Mouse (Mus musculus) myocyte (in vitro differentiated cells): Measurements from ENCODE around the gene Osbpl3. TPM values are rescaled to one million over a fixed set of nuclear protein-coding genes. Genes with fewer than 3 reads are reported as not detected.

ENCODE experiments used
- H3K27me3 ChIP-seq: one replicate; pipeline ENCODE4 v1.6.1; 2011; ENCODE audit not compliant: control insufficient read depth, insufficient read depth, insufficient read length
- H3K36me3 ChIP-seq: one replicate; pipeline ENCODE4 v1.6.1; 2011; ENCODE audit not compliant: control insufficient read depth, insufficient read depth
- H3K4me2 ChIP-seq: one replicate; pipeline ENCODE4 v1.6.1; 2011; ENCODE audit warnings: low read depth, control low read depth
- H3K4me3 ChIP-seq: one replicate; pipeline ENCODE4 v1.5.1; 2011; ENCODE audit warnings: mild to moderate bottlenecking, control low read depth, moderate library complexity
- H3K79me2 ChIP-seq: one replicate; pipeline ENCODE4 v1.6.1; 2011; ENCODE audit not compliant: control insufficient read depth, insufficient read depth
- H3ac ChIP-seq: one replicate; pipeline ENCODE4 v1.6.1; 2011; ENCODE audit not compliant: control insufficient read depth, insufficient read length
- CEBPB ChIP-seq: IDR thresholded peaks from 2 replicates; pipeline ENCODE4 v1.6.1; 2011; ENCODE audit warnings: mild to moderate bottlenecking, moderate library complexity; ENCODE audit not compliant: poor library complexity, insufficient read depth, severe bottlenecking
- E2F4 ChIP-seq: IDR thresholded peaks from one replicate; pipeline ENCODE4 v1.6.1; 2011; ENCODE audit warnings: mild to moderate bottlenecking, control low read depth, moderate library complexity; ENCODE audit not compliant: insufficient read depth
- MAX ChIP-seq: IDR thresholded peaks from one replicate; pipeline ENCODE4 v1.6.1; 2011; ENCODE audit warnings: low read depth, mild to moderate bottlenecking, control low read depth
- MYOD1 ChIP-seq, 3 experiments: IDR thresholded peaks; one replicate each; pipeline ENCODE4 v1.6.1; 2011; ENCODE audit warnings: control low read depth in 2 of 3, low read depth in 2 of 3, mild to moderate bottlenecking in 2 of 3, moderate library complexity in 1 of 3; ENCODE audit not compliant: insufficient read length in 2 of 3, control insufficient read depth in 1 of 3
- MYOG ChIP-seq, 3 experiments: IDR thresholded peaks; one replicate each; pipeline ENCODE4 v1.6.1; 2011; ENCODE audit warnings: control low read depth in 2 of 3, low read depth in 2 of 3, mild to moderate bottlenecking in 2 of 3; ENCODE audit not compliant: insufficient read length in 2 of 3, control insufficient read depth in 1 of 3, insufficient read depth in 1 of 3
- POLR2A ChIP-seq: IDR thresholded peaks from one replicate; pipeline ENCODE4 v1.6.1; 2011; ENCODE audit warnings: low read depth, mild to moderate bottlenecking, control low read depth, moderate library complexity; ENCODE audit not compliant: insufficient read length
- POLR2AphosphoS2 ChIP-seq: IDR thresholded peaks from one replicate; pipeline ENCODE4 v1.6.1; 2011; ENCODE audit warnings: low read depth, control low read depth; ENCODE audit not compliant: insufficient read length
- REST ChIP-seq: IDR thresholded peaks from one replicate; pipeline ENCODE4 v1.6.1; 2011; ENCODE audit warnings: mild to moderate bottlenecking, control low read depth, moderate library complexity; ENCODE audit not compliant: insufficient read depth, insufficient read length
- SRF ChIP-seq: IDR thresholded peaks from one replicate; pipeline ENCODE4 v1.6.1; 2011; ENCODE audit warnings: low read depth; ENCODE audit not compliant: control insufficient read depth, insufficient read length
- TCF12 ChIP-seq: IDR thresholded peaks from one replicate; pipeline ENCODE4 v1.6.1; 2011; ENCODE audit warnings: mild to moderate bottlenecking, control low read depth; ENCODE audit not compliant: poor library complexity, insufficient read depth, severe bottlenecking
- TCF3 ChIP-seq: IDR thresholded peaks from one replicate; pipeline ENCODE4 v1.6.1; 2011; ENCODE audit warnings: low read depth, control low read depth; ENCODE audit not compliant: insufficient read length
- USF1 ChIP-seq: IDR thresholded peaks from one replicate; pipeline ENCODE4 v1.6.1; 2011; ENCODE audit warnings: low read depth, mild to moderate bottlenecking, control low read depth, moderate library complexity
- polyA plus RNA-seq: library from polyadenylated mRNA; unstranded; fragments of >200 nt; fragmentation: generic; extraction: Trizol; gene quantifications from one replicate; pipeline ENCODE4 v1.2.1, GENCODE M21; 2012; ENCODE audit warnings: missing spikeins

Osbpl3 gene
- polyA plus RNA-seq, 1 experiment: 8.9 TPM

DNA sequence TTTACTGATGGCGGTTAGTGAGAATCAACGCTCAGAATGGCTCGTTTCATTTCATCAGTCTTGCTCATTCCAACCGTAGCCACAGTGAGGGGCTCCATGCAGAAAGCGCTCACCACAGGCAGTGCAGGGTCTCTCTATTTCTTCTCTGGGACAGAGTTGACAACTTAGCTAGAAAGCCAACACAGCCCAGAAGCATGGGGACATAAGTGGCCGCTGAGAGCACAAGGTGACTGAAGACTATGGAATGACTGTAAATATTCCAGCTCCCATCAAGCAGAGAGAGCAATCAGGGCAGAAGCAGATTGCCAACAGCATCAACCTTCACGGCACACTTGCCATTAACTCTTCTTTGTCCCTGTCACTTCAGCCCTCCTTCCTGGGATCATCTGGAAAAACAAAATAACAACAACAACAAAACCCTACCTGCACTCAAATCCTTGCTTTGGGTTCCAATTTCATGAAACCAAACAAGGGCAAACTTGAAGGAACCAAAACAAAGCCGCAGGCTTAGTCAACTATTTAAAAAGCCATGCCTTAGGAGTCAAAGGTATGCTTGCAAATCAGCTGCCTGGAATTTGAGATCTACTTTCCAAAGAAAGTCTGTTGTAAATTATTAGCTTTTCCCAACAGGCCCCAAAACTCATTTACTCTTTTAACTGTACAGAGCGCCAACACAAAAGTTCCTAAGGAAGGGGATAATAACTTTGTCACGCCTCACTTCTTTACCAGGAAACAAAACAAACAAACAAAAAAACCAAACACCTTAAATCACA lies 36.3 kb downstream of the Osbpl3 start:
- Histone ChIP-seq H3K79me2 (no peaks in the 10 kb centered on the region), H3K27me3 (no peaks in the 10 kb centered on the region), H3ac (no peak overlapping the region), H3K4me2 (no peak overlapping the region), H3K36me3 (peaks cover 4% of the 10 kb centered on the region), H3K4me3 (no peak overlapping the region)
- TF ChIP-seq USF1 (no peak), TCF12 (no peak), CEBPB (no peak), POLR2AphosphoS2 (no peak), POLR2A (no peak), REST (no peak), MAX (no peak), SRF (no peak), MYOD1 (IDR thresholded peaks at IDR 0.05; ENCODE audit: control insufficient read depth in 1 of 3, insufficient read length in 2 of 3, low read depth in 2 of 3) (no peak), MYOG (IDR thresholded peaks at IDR 0.05; ENCODE audit: control insufficient read depth in 1 of 3, insufficient read depth in 1 of 3, insufficient read length in 2 of 3, low read depth in 2 of 3) (no peak), TCF3 (no peak), E2F4 (no peak)

DNA sequence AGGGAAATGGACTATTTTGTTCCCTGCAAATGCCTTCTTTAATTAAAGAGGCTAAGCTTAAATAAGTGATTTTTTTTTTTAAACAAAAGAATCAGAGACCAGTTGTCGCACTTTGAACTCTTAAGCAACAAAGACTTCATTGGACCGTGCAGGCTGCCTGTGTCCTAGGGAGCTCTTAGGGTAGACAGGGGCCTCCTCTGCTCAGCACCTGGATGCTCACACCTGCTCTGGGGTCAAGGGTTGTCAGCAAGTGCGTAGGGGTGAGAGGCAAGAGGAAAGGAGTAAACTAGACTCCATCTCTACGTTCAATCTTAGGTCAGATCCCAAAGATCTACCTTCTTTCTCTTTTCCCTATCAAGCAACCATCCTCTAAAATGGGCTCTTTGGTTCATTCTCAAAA lies 37.0 kb downstream of the Osbpl3 start:
- no peak overlapping the region for H3K4me3 ChIP-seq
- H3ac ChIP-seq: no peak overlapping the region
- H3K79me2 ChIP-seq: no peaks in the 10 kb centered on the region
- H3K36me3 ChIP-seq: peaks cover 4% of the 10 kb centered on the region
- no peak overlapping the region for H3K4me2 ChIP-seq
- H3K27me3 ChIP-seq: no peaks in the 10 kb centered on the region
- TF ChIP-seq MYOD1 (IDR thresholded peaks at IDR 0.05; ENCODE audit: control insufficient read depth in 1 of 3, insufficient read length in 2 of 3, low read depth in 2 of 3) (no peak), TCF3 (no peak)

DNA sequence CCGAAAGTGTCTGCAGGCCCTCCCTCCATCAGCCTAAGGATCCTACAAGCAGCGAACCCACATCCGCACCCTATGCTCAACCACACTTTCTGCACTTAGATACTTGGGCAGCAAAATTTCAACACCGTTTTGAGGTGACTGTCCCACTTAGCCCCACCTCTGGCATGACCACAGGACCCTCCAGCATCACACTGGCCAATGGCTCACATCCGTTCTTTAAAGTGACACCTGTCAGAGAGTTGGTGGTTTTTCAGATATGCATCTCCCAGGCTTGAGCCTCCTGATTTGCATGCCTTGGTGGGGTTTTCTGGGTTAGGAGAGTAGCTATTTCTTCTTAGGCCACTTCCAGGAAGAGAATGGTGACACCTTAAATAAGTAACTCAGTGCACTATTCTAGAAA lies 39.1 kb downstream of the Osbpl3 start:
- TF ChIP-seq E2F4 (no peak), USF1 (no peak), CEBPB (no peak), MYOD1 (IDR thresholded peaks at IDR 0.05; ENCODE audit: control insufficient read depth in 1 of 3, insufficient read length in 2 of 3, low read depth in 2 of 3) (no peak), POLR2A (no peak), SRF (no peak), MAX (no peak), TCF3 (no peak), TCF12 (no peak), POLR2AphosphoS2 (no peak), REST (no peak), MYOG (IDR thresholded peaks at IDR 0.05; ENCODE audit: control insufficient read depth in 1 of 3, insufficient read depth in 1 of 3, insufficient read length in 2 of 3, low read depth in 2 of 3) (no peak)
- Histone ChIP-seq H3K27me3 (no peaks in the 10 kb centered on the region), H3K36me3 (peaks cover 4% of the 10 kb centered on the region), H3K4me2 (no peak overlapping the region), H3K4me3 (no peak overlapping the region), H3ac (no peak overlapping the region), H3K79me2 (no peaks in the 10 kb centered on the region)

DNA sequence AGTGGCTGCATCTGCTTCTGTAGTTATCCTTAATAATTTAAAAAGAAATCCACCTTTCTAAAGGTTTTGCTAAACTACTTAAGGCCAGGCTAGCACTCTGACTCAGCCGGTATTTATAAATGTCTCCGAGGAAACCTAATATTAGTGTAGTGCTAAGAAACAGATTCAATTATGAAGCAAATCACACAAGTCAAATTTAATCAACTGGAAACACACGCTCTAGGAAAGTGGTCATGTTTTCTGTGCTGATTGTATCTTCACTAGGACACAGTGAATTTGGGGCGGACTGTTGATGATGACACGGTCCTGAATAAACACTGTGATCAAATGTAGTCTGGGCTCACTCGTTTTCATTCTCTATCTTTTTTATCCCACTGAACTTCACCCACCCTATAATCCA lies 40.6 kb downstream of the Osbpl3 start:
- Histone ChIP-seq H3K27me3 (no peaks in the 10 kb centered on the region), H3K4me2 (no peak overlapping the region), H3K79me2 (no peaks in the 10 kb centered on the region), H3K4me3 (no peak overlapping the region), H3K36me3 (peaks cover 4% of the 10 kb centered on the region), H3ac (no peak overlapping the region)
- TF ChIP-seq E2F4 (no peak), USF1 (no peak), TCF12 (no peak), TCF3 (no peak), SRF (no peak)

DNA sequence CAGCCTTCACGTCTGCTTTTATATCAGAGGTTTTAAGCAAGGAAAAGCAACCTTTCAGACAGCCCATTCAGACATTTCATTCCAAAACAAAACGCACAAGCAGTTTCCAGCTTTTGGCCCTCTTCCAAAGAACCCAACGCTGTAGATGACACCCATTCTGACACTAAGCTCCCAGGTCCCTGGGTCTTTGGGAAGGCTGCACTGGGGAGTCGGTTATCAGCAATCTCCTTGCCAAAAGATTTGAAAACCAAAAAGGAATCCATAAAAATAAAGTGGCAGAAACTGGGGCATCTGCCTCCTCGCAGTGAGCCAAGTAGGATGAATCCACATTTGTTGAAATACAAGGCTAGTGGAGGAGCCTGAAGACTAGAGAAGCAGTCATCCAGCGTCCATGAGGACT lies 41.5 kb downstream of the Osbpl3 start:
- Histone ChIP-seq H3ac (no peak overlapping the region), H3K27me3 (no peaks in the 10 kb centered on the region), H3K79me2 (no peaks in the 10 kb centered on the region), H3K4me2 (no peak overlapping the region), H3K4me3 (no peak overlapping the region), H3K36me3 (peaks cover 4% of the 10 kb centered on the region)
- TF ChIP-seq CEBPB (no peak), TCF12 (no peak), POLR2AphosphoS2 (no peak), MYOD1 (IDR thresholded peaks at IDR 0.05; ENCODE audit: control insufficient read depth in 1 of 3, insufficient read length in 2 of 3, low read depth in 2 of 3) (no peak), SRF (no peak), USF1 (no peak), MYOG (IDR thresholded peaks at IDR 0.05; ENCODE audit: control insufficient read depth in 1 of 3, insufficient read depth in 1 of 3, insufficient read length in 2 of 3, low read depth in 2 of 3) (no peak), REST (no peak), E2F4 (no peak), TCF3 (no peak), MAX (no peak), POLR2A (no peak)
